Mouse (Mus musculus) limb, embryonic 11.5 days (tissue): ENCODE data around the gene Opcml. TPM values are rescaled to one million over a fixed set of nuclear protein-coding genes. Genes with fewer than 3 reads are reported as not detected.

Experiments used
- ATAC-seq: fragments of 200-750 bp; cut with Nextera tagmentation; 2 replicates; pipeline ENCODE4 v1.8.0; 2017; ENCODE audit warnings: low read depth; ENCODE audit not compliant: insufficient number of reproducible peaks, low FRiP score, low TSS enrichment
- DNase-seq: peaks from one replicate; pipeline ENCODE4 v3.0.0-alpha.2; 2015; ENCODE audit warnings: low spot score
- H3K27ac ChIP-seq: fragments of 300-500 bp; sonication (generic); replicated peaks from 2 replicates; pipeline ENCODE4 v1.5.1; 2014; ENCODE audit warnings: low read depth, mild to moderate bottlenecking, low read length
- H3K27me3 ChIP-seq: fragments of 300-500 bp; sonication (generic); 2 replicates; pipeline ENCODE4 v1.6.1; 2014; ENCODE audit warnings: mild to moderate bottlenecking, low read length, mixed read lengths; ENCODE audit not compliant: control insufficient read depth, insufficient read depth
- H3K36me3 ChIP-seq: fragments of 300-500 bp; sonication (generic); 2 replicates; pipeline ENCODE4 v1.6.1; 2014; ENCODE audit warnings: mild to moderate bottlenecking, low read length, moderate library complexity, mixed read lengths; ENCODE audit not compliant: control insufficient read depth, insufficient read depth
- H3K4me1 ChIP-seq: fragments of 300-500 bp; sonication (generic); 2 replicates; pipeline ENCODE4 v1.6.1; 2014; ENCODE audit warnings: low read length, mixed read lengths; ENCODE audit not compliant: control insufficient read depth, insufficient read depth
- H3K4me2 ChIP-seq: fragments of 300-500 bp; sonication (generic); 2 replicates; pipeline ENCODE4 v1.6.1; 2014; ENCODE audit warnings: low read depth, mild to moderate bottlenecking, moderate library complexity; ENCODE audit not compliant: severe bottlenecking
- H3K4me3 ChIP-seq: fragments of 300-500 bp; sonication (generic); 2 replicates; pipeline ENCODE4 v1.5.1; 2014; ENCODE audit warnings: low read depth, low read length
- H3K9ac ChIP-seq: fragments of 300-500 bp; sonication (generic); 2 replicates; pipeline ENCODE4 v1.6.1; 2014; ENCODE audit warnings: mild to moderate bottlenecking, low read length
- H3K9me3 ChIP-seq: fragments of 300-500 bp; sonication (generic); 2 replicates; pipeline ENCODE4 v1.6.1; 2016; ENCODE audit warnings: low read length; ENCODE audit not compliant: control insufficient read depth
- WGBS: fragments of 180-500 bp; shearing (Covaris S2); extraction: QIAGEN DNeasy Blood & Tissue Kit; methylation state at CpG from one replicate; pipeline ENCODE4 v1.1.7; 2014; 5-methylcytosine and 5-hydroxymethylcytosine counted together
- polyA plus RNA-seq: library from polyadenylated mRNA; unstranded; fragments of >200 nt; fragmentation: Nextera tagmentation; extraction: Ambion mirVana; gene quantifications from 2 replicates; pipeline ENCODE4 v1.2.1, GENCODE M21; 2014

Opcml gene
- polyA plus RNA-seq: 0.20 and 0.26 TPM in 2 replicates

DNA sequence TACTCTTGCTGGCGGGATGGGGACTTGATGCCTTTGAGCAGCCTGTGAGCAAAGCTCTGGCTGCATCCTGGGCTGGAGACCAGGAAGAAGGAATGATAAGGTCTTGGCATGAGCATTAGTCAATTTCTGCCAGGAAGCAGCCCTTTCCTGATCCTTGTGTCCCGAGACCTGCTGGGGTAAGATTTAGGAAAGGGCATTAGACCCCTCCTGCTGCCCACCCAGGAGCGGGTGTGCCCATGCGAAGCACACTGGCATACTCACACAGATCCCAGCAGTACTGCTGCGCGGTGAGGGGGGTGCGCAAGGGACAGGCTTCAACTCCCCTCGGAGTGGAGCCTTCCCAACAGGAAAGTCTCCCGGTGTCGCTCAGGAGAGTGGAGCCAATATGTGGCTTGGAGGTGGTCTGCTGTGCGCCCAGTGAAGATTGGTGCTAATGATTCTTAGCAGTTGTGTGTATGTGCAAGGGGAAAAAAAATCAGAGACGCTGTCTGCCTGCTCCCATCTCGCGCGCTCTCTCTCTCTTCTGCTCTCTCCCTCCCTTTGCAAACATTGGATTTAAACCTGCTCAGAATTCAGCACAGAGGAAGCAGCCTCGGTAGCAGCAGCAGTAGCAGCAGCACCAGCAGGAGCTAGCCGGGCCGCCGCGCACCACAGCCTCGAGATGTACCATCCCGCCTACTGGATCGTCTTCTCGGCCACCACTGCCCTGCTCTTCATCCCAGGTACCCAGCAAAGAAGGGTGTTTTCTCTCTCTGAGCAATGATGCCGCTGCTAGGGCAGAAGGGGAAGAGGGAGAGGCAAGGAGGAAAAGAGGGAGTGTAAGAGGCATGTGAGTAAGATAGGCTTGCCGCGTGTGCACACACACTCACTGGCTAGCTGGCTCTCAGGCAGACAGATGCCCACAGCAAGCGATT, at the start of gene Opcml:
Gene Opcml, plus strand, starts transcription at position 51 of the 914 bp plus-strand sequence.
- Histone ChIP-seq H3K9ac (0 out of 2 replicates have a peak within 1 kb of the TSS, but pooled peaks have one; percentile 22), H3K27ac (no peak within 1 kb of the TSS), H3K4me1 (peaks cover 3% of the 10 kb centered on the region; the same call in 1 of the 2 replicates), H3K36me3 (no peaks in the 10 kb centered on the region), H3K9me3 (no peaks in the 10 kb centered on the region), H3K27me3 (peaks cover 31% of the 10 kb centered on the region), H3K4me3 (peak within 1 kb of the TSS; percentile 12), H3K4me2 (peak within 1 kb of the TSS; percentile 39)
- DNase-seq: peak; percentile 52
- no peak for ATAC-seq
- 1% methylated on average over 28 of the region's 28 CpGs for WGBS

- Histone ChIP-seq H3K4me2 (no peak overlapping the region), H3K9ac (no peak overlapping the region), H3K4me1 (no peaks in the 10 kb centered on the region), H3K27ac (no peak overlapping the region), H3K9me3 (no peaks in the 10 kb centered on the region), H3K36me3 (no peaks in the 10 kb centered on the region), H3K4me3 (no peak overlapping the region), H3K27me3 (no peaks in the 10 kb centered on the region)
- WGBS: 85% methylated on average over 1 of the region's 1 CpGs
- no peak for DNase-seq
- no peak for ATAC-seq
Observed at GRCm38 (mm10) chr9:27758709-27759108, 31.9 kb upstream of the Opcml start.

DNA sequence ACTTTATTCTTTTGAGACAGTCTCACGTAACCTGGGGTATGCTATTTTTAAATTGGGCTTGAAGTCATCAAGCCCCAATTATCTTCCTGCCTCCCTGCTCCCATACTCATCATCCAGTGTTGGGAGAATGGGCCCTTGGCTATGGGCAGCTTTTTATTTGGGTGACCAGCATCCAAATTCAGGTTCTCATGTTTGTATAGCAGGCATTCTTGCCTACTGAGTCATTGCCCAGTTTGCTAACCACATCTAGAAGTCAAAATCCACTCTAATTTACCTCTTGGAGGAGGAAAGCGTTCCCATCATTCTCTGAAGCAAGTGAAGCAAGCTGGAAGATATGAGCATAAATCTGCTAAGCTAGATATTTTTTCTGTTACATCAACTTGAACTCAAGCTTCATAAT, 29.4 kb upstream of the Opcml start:
- no peak overlapping the region for H3K27ac ChIP-seq
- H3K27me3 ChIP-seq: no peaks in the 10 kb centered on the region
- ATAC-seq (no peak), DNase-seq (no peak)
- H3K36me3 ChIP-seq: no peaks in the 10 kb centered on the region
- H3K9ac ChIP-seq: no peak overlapping the region
- 89% methylated on average over 2 of the region's 2 CpGs for WGBS
- no peaks in the 10 kb centered on the region for H3K4me1 ChIP-seq
- no peak overlapping the region for H3K4me2 ChIP-seq
- no peaks in the 10 kb centered on the region for H3K9me3 ChIP-seq
- no peak overlapping the region for H3K4me3 ChIP-seq

DNA sequence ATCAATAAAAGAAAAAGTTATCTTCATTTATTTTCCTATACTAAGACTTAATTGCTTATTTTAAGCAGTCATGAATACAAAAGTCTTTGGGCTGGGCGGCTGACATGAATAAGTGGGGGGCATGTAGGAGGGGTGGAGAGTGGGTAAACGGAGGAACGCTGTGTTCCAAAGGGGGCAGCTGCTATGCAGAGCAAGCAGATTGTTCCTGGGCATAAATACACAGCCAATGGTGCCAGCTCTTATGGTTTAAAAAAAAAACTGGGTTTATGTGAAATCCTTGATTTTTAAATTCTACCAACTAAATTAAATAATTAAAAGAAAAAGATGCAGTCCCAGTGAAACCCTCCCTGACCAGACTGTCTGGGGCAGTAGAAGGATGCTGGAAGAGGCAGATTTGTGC, 24.1 kb upstream of the Opcml start:
- no peak overlapping the region for H3K4me2 ChIP-seq
- ATAC-seq: no peak
- WGBS: 85% methylated on average over 3 of the region's 3 CpGs

DNA sequence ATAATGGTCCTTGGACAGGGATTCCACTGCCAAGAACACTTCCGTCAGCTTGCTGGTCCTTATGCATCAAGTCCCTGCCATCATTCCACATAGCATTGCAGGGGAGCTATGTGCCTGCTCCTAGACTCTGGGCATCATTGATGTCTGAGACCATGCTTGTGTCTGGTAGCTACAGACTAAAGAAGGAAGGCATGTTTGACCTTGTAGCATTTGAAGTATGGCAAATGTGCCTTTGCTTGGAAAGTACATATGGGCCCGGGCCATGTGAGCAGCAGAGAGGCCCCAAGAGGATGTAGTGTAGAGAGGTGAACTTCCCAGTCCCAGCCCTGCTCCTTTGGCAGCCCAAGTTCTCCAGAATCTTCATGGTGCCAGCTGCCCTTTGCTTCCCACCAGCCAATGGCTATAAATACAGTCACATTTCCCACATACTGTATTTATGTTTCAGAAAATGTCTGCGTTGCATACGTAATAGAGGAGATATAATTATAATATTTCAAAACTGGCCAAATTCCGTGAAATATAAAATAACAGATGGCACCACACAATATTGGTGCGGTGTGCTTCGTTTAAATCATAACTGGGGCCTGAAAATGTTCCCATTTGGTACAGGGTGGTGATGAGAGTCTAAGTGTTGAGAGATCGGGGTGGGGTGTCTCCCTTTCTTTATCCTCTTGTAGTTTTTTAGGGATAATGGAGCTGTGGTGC, 23.2 kb upstream of the Opcml start:
- no peaks in the 10 kb centered on the region for H3K4me1 ChIP-seq
- 86% methylated on average over 8 of the region's 8 CpGs for WGBS
- no peak overlapping the region for H3K4me3 ChIP-seq
- H3K36me3 ChIP-seq: no peaks in the 10 kb centered on the region
- no peak overlapping the region for H3K4me2 ChIP-seq
- ATAC-seq (no peak), DNase-seq (no peak)
- H3K27ac ChIP-seq: no peak overlapping the region
- no peaks in the 10 kb centered on the region for H3K27me3 ChIP-seq
- no peaks in the 10 kb centered on the region for H3K9me3 ChIP-seq
- H3K9ac ChIP-seq: no peak overlapping the region

More for the DNA sequence above, 24.1 kb upstream of the Opcml start:
- no peaks in the 10 kb centered on the region for H3K36me3 ChIP-seq
- H3K27ac ChIP-seq: no peak overlapping the region
- H3K4me1 ChIP-seq: no peaks in the 10 kb centered on the region
- H3K9ac ChIP-seq: no peak overlapping the region
- DNase-seq: no peak
- no peaks in the 10 kb centered on the region for H3K9me3 ChIP-seq
- no peaks in the 10 kb centered on the region for H3K27me3 ChIP-seq
- no peak overlapping the region for H3K4me3 ChIP-seq

DNA sequence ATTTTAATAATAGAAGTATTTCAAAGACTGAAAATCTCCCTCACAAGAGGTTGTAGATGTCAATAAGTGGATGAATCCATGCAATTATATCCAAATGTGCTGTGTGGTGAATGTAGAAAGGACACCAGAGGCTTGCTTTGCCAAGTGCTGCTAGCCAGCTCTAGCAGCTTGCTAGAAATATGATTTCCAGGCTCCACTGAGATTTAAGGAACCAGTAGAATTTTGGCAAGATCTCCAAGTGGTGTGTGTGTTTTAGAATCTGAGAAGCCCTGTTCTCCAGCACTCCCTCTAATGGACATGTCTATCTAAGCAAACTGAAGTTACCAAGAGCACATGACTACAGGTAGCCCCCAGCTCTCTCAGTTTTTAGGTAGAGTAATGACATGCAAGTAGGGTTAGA, 21.8 kb upstream of the Opcml start:
- DNase-seq: no peak
- no peaks in the 10 kb centered on the region for H3K36me3 ChIP-seq
- H3K4me1 ChIP-seq: no peaks in the 10 kb centered on the region
- no peaks in the 10 kb centered on the region for H3K9me3 ChIP-seq
- ATAC-seq: no peak
- no peak overlapping the region for H3K4me3 ChIP-seq
- H3K27me3 ChIP-seq: no peaks in the 10 kb centered on the region
- no peak overlapping the region for H3K4me2 ChIP-seq
- no peak overlapping the region for H3K27ac ChIP-seq
- H3K9ac ChIP-seq: no peak overlapping the region

GRCm38 (mm10) chr9:27781291-27781993, 9.1 kb upstream of the Opcml start:
- Histone ChIP-seq H3K4me3 (no peak overlapping the region), H3K4me1 (no peaks in the 10 kb centered on the region), H3K4me2 (no peak overlapping the region), H3K36me3 (no peaks in the 10 kb centered on the region), H3K27me3 (no peaks in the 10 kb centered on the region), H3K9ac (no peak overlapping the region), H3K9me3 (no peaks in the 10 kb centered on the region), H3K27ac (no peak overlapping the region)
- ATAC-seq (no peak), DNase-seq (no peak)
- 80% methylated on average over 6 of the region's 6 CpGs for WGBS

- Histone ChIP-seq H3K9ac (no peak overlapping the region), H3K36me3 (no peaks in the 10 kb centered on the region), H3K27ac (no peak overlapping the region), H3K4me1 (no peaks in the 10 kb centered on the region), H3K27me3 (no peaks in the 10 kb centered on the region), H3K4me3 (no peak overlapping the region), H3K9me3 (no peaks in the 10 kb centered on the region), H3K4me2 (no peak overlapping the region)
- WGBS: 20% methylated on average over 1 of the region's 1 CpGs
- DNase-seq (no peak), ATAC-seq (0 out of 2 replicates have a peak, but pooled peaks have one; percentile 44)
Observed at GRCm38 (mm10) chr9:27781994-27782337, 8.6 kb upstream of the Opcml start.
